Mouse (Mus musculus) retina, adult 2 months (tissue): Measurements from ENCODE around the gene Zcchc14.
A peak's percentile ranks its signal among the peaks of the same experiment; 100 is the strongest.
"Not testable (repeated sequence)": the region's sequence is repeated elsewhere in the genome, so short reads cannot be mapped to it uniquely, and the experiment has no call there.

ENCODE experiments used
- DNase-seq: peaks from one replicate; pipeline ENCODE4 v3.0.0-alpha.2; 2012; ENCODE audit warnings: low read depth, low spot score

Gene Zcchc14

DNA sequence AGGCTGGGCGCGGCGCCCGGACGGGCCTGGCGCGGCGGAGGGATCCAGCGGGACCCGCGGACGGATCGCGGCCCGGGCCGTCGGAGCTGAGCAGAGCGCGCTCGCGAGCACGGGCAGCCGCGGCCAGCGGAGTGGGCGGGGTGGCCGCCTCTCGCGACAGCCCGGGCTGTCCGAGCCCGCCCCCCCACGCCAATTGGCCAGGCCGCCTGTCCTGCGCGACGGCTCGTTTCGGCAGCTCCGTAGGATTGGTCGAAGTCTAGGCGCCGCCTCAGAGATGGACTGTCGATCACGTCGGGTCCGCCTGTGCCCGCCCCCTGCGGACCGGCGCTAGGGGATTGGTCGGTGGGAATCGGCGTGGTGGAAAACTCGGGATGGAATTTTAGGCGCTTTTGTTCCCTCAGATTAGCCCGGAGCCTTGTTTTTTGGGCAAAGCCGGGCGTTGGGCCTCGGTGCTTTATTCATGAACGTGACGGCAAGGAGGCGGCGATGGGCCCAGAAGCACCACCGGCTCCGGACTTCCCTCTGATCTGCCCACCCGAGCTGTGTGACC, at the start of gene Zcchc14:
TSS of gene Zcchc14 (minus strand) at position 128 of the 550 bp plus-strand sequence.
- DNase-seq = peak; percentile 92

DNA sequence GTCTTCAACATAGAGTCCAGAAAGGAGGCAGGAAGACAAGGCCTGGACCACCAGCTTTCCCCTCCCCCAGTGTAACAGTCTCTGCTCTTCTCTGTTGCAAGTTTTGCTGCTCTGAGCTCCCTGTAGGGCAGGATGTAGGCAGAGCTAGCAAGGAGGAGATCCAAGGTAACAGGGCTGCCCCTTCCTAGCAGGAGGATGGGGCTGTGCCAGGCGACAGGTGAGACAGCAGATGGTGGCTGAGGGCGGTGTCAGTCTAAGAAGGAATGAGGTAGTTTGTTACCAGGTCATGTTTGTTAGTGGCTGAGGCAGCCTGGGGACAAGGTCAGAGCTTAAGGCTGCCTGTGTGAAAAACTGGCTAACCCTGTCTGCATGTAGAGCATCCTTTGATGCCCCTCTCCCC, 47.2 kb upstream of the Zcchc14 start:
- DNase-seq = no peak

DNA sequence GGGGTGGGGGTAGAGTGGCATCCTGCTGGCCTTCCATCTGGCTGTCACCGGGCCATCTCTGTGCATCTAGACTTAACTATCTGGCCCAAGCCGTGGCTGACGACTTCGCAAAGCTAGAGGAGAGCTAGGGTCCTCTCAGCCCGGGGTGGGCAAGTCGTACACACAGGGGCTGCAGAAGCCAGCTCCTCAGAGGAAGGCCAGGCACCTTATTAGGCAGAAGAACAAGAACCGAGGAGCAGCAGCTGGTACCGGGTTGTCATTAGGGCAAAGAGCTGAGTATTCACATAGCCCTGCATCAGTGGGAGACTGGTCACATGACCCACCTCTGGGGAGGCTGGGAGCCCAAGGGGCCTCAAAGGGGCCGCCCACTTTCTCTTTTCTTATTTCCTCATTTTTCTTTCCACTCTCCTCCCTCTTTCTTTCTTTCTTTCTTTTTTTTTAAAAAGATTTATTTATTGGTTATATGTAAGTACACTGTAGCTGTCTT, 46.0 kb upstream of the Zcchc14 start:
- DNase-seq = no peak

DNA sequence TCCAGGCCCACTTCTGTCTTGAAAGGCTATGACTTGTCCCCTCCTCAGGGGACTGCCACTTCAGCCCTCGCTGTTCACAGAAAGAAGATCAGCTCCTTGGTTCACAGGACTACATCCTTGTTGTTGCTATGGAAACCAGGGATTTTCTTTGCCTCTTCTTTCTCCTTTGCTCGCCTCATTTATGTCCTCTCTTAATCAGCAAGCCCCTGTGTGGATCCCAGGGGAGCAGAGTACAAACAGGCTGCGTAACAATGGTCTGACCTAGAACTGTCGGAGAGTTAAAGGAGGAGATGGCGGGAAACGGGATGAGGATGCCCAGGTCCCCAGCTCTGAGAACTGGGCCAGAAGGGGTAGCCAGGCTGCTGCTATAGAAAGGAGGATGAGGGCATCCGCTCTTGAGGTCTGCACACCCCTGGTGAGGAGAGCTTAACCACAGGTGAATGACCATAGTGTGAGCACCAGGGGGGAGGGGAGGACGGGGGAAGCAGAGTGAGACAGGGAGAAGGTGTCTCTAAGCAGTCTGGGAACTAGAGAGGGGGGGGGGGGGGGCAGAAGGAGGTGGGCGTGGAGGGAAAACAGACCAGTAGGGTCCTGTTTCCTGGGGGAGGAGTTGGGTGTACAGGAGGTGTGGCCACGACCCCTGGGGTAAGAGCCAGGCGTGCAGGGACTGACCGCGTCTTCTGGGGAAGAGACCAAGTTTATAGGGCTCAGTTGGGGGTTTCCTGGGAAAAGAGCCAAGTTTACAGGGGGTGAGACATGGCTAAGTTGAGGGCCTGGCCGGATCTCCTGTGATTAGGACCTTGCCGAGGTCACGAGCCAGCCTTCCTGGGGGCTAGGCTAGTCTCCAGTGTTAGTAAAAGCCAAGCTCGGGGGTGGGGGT, 45.3 kb upstream of the Zcchc14 start:
- DNase-seq = no peak

DNA sequence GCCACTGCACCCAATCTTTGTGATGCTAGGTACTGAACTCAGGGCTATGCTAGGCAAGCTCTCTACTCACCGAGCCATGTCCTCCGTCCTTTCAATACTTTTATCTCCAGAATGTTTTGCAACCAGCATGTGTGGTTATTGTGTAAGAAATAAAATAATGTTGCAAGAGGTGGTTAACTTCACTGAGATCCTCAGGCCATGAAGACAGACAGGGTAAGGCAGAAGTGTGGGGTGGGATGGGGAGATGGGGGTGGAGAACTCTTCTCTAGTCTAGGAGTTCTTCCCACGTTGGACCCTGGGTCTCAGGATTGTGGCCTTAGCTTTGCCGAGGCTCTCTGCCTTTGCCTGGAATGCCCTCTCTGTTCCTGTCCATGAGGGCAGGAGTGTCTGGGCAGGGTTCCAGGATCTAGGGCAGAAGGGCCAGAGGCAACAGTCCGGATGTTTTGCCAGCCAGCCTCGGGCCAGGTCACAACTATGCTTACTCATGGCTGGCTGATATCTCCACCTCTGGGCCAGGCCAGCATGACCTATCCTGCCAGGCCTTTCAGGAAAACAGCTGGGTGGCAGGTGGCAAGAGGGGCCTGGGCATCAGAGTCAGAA, 43.0 kb upstream of the Zcchc14 start:
- DNase-seq = no peak

- DNase-seq = no peak
These were observed 41.8 kb upstream of the Zcchc14 start for GRCm38 (mm10) chr8:121694453-121694852.

- no peak for DNase-seq
These were observed 35.8 kb upstream of the Zcchc14 start for GRCm38 (mm10) chr8:121688496-121688895.

DNA sequence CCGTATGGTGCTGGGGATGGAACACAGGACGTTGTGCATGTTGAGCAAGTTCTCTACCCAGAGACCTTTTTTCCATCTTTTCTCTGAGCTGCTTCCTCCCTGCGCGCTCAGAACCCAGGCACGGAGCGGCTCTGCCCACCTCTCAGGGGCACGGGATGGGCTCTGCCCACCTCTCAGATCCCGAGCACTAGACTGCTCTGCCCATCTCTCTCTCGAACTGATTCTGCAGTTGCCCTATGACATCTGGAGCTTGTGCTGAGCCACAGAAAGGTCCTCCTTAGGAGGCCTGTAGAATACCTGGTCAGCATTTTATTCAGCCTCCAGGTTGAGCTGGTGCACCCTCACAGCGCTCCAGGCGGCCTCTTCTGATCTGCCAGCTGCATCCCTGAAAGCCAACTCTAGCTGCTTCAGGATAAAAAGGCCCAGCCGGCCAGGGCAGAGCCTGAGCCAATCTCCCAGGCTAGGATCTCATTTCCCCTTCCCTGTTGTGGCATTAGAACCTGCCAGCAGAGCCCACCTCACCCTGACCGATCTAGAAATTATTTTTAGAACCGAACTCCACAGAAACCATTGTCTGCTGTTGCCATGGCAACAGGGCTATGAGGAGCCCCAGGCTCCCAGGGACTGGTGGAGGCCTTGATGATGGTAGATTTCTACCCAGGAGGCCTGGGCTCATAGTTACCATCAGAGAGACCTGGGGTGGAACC, 34.9 kb upstream of the Zcchc14 start:
- no peak for DNase-seq

DNA sequence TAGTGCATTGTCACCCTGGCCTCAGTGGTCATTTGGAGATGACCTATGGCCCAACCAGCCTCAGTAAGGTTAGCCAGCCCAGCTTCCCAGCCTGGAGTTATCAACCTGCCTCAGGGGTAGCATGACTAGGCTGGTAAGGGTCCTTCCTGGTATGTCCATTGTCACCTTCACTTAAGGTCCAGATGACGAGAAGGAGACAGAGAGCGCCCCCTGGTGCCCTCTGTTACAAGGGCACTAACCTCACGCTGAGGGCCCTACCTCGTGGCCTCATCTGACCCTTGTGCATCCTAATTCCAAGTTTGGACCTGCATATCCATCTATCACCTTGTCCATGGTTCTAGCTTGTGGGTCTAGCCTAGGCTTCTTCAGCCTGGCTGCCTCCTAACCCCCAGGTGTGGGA, 32.7 kb upstream of the Zcchc14 start:
- DNase-seq = no peak

GRCm38 (mm10) chr8:121683083-121683832, 30.6 kb upstream of the Zcchc14 start:
- no peak for DNase-seq

DNA sequence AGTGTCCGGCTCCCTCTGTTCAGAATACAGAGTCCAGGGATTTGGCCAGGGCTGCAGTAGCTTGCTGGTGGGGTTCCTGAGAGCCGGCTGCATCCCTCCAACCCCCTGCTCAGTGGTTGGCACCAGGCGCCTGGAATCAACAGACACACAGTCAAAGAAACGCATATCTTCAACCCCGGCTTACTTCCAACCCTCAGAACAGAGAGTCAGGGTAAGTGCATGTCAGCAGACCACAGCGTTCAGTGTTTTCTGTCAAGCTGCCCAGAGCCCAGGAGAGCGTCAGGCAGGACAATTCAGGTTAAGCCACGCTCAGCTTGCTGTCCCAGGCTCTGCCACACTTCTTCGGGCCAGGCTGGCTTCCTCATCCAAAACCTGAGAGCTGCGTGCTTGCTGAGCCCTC, 28.8 kb upstream of the Zcchc14 start:
- no peak for DNase-seq

DNA sequence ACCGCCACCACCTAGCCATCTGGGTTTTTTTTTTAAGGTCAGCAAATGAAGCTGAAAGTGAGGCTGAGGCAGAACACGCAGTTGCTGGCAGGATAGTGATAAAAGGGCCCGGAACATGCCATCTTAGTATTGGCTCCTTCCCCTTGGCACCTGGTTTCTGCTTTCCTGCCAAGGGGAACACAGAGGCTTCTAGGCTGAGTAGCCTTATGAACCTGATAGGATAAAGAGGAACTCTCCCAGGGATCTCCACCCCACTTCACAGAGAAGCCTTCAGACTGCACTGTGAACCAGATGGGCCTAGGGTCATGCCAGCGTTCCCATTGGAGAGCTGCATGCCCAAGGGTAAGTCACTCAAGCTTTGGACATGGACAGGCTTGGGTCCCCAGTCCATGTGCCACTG, 28.2 kb upstream of the Zcchc14 start:
- no peak for DNase-seq

DNA sequence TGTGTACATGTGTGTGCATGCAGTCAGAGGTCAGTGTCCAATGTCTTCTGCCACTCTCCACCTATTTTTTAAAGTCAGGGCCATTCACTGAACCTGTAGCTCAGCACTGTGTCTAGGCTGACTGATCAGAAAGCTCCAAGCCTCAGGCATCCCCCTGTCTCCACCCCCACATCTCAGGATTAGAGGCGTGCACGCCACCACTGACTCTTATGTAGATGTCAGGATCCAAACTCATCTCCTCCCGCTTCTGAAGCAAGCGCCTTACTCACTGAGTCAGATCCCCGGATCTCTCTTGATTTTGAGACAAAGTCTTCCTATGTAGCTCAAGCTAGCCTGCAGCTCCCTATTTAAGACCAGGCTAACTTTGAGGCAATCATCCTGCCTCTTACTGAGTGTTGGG, 26.0 kb upstream of the Zcchc14 start:
- no peak for DNase-seq

DNA sequence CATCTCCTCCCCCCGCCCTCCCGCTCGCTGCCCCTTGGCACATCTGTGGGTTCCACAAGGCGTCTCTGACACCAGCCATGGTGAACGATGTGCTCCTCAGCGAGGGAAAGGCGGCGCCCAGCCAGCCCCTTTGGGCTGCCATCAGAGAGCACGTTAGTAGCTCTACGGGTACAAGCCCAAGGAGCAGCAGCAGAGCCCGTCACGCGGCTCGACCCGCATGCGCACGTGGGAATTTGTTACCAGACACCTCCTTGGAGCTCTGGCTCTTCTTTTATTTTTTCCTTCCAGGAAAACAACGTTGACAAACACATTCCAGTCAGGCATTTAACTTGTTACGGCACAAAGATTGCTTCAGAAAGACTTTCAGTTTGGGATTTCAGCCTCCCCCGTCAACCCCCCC, 23.0 kb upstream of the Zcchc14 start:
- DNase-seq = no peak

- no peak for DNase-seq
These were observed 22.5 kb upstream of the Zcchc14 start for GRCm38 (mm10) chr8:121675161-121675560.

- no peak for DNase-seq
These were observed 21.8 kb upstream of the Zcchc14 start for GRCm38 (mm10) chr8:121674524-121674923.

GRCm38 (mm10) chr8:121673917-121674316, 21.2 kb upstream of the Zcchc14 start:
- no peak for DNase-seq

GRCm38 (mm10) chr8:121673153-121673552, 20.5 kb upstream of the Zcchc14 start:
- no peak for DNase-seq

GRCm38 (mm10) chr8:121669208-121669607, 16.5 kb upstream of the Zcchc14 start:
- DNase-seq = no peak

GRCm38 (mm10) chr8:121668553-121668952, 15.9 kb upstream of the Zcchc14 start:
- no peak for DNase-seq

DNA sequence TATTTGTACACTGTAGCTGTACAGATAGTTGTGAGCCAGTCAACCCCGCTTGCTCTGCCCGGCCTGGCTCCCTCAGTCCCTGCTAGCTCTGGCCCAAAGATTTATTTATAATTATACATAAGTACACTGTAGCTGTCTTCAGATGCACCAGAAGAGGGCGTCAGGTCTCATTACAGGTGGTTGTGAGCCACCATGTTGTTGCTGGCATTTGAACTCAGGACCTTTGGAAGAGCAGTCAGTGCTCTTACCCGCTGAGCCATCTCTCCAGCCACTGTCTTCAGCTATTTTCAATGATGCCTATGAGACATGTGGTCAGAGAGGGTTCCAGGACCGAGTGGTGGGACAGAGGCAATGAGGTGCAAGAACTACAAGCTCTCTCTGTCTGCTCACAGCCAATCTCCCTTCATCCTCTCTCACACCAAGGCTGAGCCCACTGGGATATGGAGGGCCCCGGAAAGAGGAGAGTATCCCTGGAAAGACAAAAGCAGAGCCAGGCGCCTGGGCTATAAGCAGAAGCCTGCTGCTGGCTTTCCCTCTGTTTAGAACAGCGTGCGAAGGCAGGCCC, 15.3 kb upstream of the Zcchc14 start:
- not testable (repeated sequence) for DNase-seq
